Mouse (Mus musculus) spleen, postnatal 4 days (tissue): ENCODE results near the gene Cmbl.
A peak's percentile ranks its signal among the peaks of the same experiment; 100 is the strongest.

Experiments used
- DNase-seq, 2 experiments: peaks; one replicate each; pipeline ENCODE4 v3.0.0; 2022; ENCODE audit warnings: low spot score in 2 of 2

Cmbl gene

DNA sequence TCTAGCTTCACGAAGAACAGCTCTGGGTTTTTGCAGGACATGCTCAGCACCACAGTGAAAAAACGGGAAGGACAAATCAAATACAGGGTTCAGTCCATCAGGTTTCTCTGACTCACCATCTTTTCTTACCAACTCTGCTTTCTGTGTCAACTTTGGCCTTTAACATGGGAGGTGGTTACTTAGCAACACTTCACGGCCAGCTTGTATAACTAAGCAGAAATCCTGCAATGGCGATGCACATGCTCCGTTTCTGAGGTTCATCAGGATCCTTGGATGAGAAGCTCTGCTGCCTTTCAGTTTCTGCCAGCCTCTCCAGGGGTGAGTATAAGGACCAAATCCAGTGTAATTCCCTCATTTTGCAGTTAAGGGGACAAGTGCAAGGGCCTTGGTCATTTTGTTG lies at the start of gene Cmbl:
Gene Cmbl, plus strand, starts transcription at position 206 of the 400 bp plus-strand sequence.
- no peak for DNase-seq

DNA sequence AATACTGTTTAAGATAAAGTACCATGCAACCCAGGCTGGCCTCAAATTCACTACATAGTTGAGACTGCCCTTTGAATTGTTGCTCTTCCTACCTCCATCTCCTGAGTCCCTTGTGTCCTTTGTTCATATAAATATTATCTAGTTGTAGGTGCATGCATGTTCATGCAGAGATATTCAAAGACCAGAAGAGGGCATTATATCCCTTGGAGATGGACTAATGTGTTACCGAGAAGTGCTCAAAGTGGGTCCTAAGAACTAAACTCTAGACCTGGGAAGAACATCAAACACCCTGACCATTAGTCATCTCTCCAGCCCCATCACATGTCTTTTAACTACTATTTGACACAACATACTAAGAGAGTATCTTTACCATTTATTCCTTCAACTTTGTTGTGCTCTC lies 48.0 kb upstream of the Cmbl start:
- DNase-seq = no peak

DNA sequence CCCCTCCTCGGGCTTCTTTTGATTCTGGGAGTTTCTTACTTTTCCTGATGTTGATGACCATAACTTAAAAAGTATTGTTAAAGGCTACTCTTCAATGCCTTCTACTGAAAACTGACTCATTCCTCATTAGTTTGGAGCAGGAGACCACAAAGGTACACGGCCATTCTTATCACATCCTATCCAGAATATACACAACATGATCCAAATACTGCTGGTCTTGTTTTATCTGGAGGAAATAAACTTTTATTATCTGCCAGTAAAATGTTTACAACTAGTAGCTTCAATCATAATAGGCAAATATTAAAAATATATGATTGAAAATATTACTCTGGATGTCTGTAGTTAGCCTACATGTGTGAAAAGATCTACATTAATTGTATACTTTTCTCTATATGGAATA lies 46.8 kb upstream of the Cmbl start:
- no peak for DNase-seq

DNA sequence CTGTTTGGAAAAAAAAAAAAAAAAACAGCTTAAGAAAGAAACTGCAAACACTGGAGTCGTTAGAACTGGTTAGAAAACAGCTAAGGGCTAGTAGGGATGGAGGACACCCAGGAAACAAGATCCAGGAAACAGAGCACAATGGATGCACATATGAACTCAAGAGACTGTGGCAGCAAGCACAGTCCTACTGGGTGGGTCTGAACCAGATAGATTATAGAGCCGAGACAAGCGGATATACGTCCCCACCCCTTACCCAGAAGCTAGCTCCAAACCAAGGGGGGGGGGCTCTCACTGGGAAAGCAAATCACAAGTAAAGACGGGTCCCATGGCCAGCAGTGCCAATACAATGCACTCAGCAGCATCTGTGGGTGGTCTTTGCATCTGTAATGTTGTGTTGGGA lies 46.2 kb upstream of the Cmbl start:
- no peak for DNase-seq

DNA sequence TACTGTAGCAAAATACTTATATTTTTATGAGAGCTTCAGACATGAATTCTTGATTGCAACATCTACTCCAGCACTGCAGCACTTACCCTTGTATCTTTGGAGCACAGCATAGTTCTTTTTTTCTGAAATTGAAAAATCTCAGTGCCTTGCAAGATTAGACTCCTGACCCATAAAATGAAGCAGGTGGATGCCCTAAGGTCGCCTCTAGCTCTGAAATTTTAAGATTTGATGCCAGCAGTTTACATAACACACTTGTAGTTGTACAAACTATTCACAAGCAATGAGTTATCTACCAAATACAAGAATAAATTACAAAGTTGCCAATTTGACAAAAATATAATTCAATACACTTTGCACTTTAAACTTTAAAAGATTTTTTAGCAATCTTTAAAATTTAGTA lies 38.7 kb upstream of the Cmbl start:
- no peak for DNase-seq

DNA sequence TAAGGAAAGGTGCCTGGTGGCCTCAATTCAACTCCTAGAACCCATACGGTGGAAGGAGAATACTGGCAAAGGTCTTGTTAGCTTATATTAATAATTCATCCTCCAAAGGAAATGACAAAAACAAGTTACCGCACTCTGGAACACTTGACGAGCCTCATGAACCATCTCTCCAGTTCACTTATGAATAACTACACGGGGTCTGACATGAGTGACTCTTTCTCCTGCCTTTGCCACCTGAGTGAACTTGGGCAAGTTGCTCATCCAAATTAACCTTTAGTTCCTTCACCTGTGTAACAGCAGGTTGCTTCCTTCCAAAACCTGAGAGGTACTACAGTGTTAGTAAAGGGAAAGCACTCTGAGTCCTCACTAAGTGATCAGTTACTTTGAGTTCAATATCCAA lies 36.7 kb upstream of the Cmbl start:
- no peak for DNase-seq

DNA sequence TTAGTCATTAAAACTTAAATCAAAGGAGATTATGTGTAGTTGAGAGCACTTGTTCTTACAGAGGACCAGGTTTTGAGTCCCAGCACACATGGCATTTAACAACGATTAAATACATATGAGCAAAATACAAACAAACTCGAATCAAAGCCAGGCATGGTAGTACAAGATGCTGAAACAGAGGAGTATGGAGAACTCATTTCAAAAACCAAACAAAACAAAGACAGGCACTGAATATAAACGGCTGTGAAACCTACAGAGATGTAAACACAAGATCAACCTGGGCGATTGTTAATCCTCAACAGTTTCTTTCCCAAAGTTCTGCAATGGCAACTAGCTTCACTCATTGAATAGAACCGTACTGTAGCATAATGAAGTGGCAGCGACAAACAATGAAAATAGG lies 36.1 kb upstream of the Cmbl start:
- no peak for DNase-seq

DNA sequence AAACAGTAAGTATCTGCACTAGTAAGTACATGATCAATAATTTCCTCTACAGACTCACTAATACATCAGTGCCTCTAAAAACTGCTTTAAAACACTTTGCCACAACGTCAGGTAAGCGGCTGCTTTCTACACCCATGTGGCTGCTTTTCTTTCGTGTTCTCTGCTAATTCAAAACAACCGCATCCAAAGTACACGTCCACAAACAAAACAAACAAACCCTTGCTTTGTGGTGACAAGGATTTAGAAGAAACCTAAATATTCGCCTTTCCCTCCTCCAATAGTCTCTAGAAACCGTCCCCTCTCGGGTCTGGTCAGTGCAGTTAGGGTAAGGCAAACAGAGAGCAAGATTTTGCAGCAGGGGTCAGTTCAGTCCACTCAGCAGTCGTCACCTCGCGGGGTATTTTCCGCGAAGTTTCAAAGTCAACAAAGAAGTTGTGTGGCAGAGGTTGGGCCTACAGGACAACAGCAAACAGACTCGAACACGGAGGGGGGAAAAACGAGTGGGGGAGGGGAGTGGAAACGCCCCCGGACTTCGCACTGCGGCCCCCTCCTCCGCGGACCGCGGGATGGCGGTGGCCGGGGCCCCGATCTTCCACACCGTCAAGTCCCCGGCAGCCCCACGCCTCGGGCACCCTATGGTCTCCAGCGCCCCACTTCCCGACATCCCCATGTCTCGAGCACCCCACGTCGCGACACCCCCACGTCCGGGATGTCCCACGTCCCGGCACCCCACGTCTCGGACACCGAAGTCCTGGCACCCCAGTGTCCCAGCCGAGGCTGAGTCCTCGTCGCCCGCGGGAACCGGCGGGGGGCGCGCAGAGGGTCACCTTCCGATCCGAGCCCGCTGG lies 35.2 kb upstream of the Cmbl start:
- peak; percentile 39 to 80 for DNase-seq

DNA sequence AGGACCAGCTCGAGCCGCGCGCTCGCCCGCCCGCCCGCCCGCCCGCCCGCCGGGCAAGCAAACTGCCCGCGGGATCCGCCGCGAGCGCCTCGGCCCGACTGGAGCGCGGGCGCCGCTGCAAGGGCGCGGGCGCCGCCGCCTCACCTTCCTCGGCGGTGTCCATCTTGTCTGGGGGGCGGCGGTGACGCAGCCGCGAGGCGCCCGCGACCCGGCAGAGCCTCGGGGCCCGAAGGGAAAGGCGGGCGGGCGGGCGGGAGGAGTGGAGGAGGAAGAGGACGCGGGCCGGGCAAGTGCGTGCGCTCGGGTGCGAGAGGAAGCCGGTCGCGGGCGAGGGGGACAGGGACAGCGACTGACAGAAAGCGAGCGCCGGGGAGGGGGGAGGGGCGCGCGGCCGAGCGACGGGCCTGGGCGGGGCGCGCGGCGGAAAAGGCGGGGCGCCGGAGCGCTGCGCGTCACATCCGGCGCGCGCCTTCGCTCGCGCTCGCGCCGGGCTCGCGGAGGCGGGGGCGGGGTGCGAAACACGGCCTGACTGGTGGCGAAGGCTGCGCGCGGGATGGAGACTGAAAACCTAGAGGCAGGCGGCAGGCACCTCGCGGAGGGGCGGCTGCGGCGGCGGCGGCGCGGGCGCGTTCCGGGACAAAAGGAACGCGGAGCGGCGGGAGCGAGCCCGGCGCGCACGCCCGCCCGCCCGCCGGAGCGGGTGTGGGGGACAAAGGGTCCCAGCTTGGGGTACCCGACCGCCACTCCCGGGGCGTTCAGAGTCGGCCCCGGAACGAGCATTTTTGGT lies 34.3 kb upstream of the Cmbl start, which contains the start of gene March6:
Gene March6, minus strand, starts transcription at position 395 of the 787 bp plus-strand sequence.
- peak; percentile 89 to 94 for DNase-seq

DNA sequence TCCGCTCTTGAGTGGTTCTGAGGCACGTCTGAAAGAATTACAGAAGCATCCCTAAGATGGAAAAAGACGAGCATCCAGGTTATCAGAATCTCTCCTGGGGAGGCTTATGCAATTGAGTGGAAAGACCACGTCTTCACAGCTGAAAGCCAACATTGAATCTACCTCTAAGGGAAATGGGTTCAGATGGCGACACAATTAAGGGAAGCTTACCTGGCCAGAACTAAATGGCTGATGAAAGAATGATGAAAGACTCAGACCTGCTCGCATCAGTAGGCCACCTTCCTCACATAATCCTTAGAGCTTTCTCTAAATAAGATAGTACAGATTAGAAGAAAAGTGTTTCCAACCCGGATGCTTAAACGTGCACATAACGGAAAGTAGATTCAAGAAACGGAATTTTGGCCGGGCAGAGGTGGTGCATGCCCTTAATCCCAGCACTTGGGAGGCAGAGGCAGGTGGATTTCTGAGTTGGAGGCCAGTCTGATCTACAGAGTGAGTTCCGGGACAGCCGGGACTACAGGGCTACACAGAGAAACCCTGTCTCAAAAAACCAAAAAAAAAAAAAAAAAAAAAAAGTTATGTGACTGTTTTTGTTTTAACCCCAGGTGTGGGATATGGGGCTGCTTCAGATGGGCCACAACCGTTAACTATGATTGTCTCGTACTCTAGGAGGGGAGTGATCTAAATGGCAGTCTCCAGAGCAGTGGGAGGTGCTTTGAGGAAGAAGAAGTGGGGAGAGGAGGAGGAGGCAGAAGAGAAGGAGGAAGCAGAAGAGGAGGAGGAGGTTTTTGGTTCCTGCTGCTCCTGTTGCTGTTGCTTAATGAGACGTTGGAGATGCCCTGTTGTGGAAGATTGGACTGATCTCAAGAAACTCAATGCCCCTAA lies 33.5 kb upstream of the Cmbl start:
- DNase-seq = peak in 1 of 2 experiments; percentile 22

DNA sequence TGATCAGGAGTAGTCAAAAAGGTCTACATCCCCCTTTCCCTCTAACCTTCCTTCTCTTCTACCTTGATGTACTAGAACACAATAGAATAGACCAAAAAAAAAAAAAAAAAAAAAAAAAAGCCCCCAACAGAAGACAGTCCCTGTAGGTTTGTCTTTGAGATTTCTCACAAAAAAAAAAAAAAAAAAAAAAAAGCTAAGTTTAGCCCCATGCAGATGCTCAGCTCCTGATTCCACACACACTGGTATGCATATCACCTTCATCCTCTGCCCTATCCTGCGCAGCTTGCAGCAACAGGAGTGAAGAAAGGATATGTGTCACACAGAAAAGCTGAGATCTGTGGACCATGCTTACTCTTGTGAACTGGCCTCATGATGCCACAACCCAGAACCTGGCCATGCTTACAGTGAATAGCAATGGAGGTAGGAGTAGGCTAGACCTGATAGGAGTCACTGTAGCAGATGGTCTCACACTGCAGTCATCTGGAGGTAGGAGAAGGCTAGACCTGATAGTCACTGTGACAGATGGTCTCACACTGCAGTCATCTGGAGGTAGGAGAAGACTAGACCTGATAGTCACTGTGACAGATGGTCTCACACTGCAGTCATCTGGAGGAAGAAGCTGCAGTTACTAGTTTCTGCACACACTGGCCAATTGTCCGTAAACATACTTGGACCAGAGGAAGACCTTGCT lies 32.7 kb upstream of the Cmbl start:
- DNase-seq = no peak

DNA sequence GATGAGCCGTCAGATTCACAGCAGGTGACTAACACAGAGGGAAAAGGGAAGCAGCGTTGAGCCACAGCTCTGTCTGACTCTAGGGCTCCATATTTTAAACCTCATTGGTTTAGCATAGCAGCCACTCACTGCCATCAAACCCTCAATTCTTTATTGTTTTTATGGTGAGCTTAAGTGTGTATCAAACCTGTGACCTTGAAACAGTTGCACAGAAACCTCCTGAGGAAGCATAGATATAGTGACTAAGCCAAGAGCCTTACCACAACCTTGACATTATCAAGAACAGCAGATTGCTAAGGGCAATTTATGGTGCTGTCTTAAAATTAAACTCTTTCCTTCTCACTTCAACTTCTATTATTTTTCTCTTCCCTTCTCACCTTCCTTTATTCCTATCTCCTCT lies 31.7 kb upstream of the Cmbl start:
- DNase-seq = no peak

DNA sequence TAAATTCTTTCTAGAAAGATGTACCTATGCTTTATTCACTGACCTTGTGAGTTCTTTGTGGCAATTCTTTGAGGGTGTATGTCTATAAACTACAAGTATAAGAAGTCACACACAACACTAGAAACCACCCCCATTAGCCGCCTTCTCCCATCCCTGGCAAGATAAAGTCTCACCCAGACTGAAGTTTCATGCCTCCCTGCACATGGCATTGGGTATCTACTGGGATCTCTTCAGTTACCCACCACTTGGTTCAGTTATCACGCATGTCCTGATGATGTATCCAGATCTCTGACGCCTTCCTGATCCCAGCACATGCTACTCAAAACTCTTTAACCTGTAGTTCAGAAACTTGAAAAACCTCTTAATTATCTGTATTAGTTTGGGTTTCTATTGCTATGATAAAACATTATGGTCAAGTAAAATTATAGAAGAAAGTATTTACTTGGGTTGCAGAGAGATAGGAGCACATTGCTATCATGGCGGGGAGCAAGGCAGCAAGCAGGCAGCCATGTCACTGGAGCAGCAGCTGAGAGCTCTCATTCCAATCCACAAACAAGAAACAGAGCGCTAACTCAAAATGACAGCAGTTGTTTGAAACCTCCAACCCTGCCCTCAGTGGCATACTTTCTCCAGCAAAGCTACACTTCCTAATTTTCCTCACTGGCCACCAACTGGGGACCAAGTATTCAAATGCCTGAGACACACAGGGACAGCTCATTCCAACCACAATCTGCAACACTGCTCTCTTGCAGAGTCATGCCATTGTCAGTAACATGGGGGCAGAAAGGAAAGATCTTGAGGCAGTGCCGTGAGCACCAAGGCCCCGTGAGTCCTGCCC lies 30.5 kb upstream of the Cmbl start:
- DNase-seq = no peak

DNA sequence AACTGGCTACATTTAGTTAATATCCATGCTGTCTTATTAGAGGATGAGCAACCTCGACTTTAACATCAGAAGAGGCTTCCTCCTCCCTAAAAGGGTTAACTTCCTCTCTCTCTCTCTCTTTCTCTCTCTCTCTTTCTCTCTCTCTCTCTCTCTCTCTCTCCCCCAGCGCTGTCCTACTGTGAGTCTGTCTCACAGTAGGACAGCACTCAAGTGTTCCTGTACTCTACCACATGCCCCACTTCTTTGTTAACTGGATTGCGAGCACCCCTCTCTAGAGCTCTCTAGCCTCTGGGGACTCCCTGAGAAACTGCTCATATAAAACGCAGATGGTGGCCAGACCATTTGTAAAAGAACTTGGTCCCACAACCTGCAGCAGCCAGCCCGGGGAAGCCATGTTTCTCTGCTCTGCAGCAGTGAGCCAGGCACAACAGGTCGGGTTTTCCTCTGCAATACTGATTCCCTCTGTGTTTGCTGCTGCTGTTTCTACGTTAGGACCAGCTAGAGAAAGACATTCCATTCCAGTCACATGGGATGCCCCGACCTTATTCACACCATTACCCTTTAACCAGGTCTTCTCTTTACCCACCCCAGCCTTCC lies 29.8 kb upstream of the Cmbl start:
- DNase-seq = no peak

DNA sequence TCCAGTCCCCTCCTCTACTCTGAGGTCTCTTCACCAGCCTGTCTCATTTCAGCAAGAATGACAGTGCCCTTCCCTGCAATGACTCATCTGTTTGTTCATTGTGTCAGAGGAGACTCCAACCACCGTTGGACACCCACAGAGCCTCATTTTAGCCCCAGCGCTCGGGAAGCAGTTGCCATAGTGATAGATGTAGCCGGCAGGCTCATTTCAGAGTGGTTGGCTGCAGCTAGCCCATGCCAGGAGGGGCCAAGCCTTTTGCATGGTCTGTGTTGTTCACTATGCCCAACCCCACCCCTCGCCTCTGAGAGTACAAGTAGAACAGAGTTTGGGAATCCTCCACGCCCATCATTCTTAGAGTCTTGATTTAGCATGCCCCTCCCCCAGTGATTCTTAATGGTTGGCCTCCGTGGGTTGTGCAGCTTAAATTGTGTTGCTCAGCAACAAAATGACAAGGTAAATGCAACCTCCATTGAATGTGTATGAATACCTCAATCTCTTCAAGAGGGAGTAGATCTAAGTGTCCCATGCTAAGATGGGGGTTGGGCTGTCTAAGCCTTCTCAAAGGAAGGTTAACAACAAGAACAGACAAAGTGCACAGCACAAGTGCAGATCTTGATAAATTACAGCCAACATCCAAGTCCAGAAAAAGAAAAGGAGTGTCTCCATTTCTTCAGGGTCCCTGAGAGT lies 29.0 kb upstream of the Cmbl start:
- DNase-seq = no peak

DNA sequence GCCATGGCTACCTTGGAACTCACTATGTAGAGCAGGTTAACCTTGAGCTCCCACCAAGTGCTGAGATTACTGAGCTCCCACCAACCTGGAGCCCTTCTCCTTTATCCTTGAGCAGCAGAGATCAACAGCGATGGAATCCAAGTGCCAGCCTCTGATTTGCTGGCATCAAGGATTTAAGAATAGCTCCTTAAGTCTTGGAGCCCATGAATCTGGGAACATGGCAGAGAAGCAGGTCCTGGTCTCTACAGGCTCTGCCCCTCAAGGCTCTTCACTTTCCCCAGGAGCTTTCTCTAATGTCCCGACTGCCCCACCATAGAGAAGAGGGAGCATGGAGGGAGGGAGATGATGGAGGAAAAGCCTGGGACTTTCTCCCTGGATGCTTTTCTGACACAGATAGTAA lies 27.5 kb upstream of the Cmbl start:
- DNase-seq = no peak

DNA sequence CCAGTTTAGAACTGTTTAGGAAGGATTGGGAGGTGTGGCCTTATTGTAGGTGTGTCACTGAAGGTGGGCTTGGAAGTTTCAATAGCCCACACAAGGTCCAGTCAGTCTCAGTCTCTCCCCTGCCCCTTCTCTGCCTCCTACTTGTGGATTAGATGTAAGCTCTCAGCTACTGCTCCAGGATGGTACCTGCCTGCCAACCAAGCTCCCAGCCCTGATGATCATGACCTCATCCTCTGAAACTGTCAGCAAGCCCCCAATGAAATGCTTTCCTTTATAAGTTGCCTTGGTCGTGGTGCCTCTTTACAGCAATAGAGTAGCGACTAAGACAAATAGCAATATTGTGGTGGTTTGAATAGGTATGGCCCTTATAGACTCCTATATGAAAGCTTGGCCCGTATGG lies 26.8 kb upstream of the Cmbl start:
- no peak for DNase-seq

DNA sequence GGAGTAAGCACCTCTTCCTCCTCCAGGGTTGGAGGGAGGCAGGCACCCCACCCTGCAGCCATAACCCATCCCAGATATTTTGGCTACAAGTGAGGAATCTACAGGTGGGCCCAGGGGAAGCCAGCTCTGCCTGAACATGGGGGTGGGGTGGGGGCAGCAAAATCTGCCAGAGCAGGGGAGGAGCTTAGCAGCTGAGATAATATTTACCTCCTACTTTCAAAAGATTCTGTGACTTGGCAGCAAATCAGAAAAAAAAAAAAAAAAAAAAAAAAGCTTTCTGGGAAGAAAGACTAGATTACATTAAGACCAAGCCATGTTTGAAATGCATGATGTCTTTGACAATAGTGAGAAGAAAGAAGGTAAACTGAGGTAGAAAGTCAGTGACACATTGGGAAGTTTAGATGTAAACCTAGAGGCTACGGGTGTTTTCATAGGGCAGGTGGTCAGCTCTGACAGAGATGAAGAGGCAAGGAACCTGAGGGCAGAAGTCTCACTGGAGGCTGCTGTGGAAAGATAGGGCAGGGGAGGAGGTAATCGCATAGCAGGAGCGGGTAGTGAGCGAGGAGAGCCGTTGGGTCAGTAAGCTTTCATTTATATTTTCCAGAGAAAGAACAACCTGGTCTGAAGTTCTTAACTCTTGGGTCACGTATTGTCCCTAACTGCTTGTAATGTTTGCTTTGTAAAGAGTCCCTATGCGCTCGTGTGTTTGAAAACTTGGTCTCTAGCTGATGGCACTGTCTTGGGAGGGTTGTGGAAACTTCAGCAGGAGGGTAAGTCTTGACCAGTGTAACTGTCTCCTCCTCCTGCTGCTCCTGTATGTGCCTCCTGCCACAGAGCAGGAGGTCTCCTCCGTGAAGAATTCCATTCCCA lies 25.3 kb upstream of the Cmbl start:
- DNase-seq = peak in 1 of 2 experiments; percentile 45

DNA sequence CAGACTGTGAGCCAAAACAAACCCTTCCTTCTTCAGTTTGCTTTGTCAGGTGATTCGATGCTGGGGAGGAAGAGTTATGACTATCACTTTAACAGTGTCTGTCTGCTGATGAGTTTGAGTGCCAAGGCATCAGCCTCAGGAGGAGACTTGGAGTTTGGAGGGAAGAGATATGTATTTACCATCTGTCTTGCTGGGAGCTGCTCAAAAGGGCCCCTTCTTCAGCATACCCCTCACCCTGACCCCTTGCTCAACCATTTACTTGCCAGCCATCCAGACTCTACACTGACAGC lies 24.7 kb upstream of the Cmbl start:
- no peak for DNase-seq
